Mouse (Mus musculus) kidney, postnatal 25 days (tissue): ENCODE data around the gene Zfp169.
A peak's percentile ranks its signal among the peaks of the same experiment; 100 is the strongest.

Source experiments
- DNase-seq, 2 experiments: peaks; one replicate each; pipeline ENCODE4 v3.0.0; 2021; ENCODE audit warnings: mixed read lengths in 2 of 2

Gene Zfp169

GRCm38 (mm10) chr13:48515861-48516260 lies 2.6 kb upstream of the Zfp169 start:
- DNase-seq = no peak

GRCm38 (mm10) chr13:48508661-48509060 lies 4.6 kb downstream of the Zfp169 start:
- DNase-seq = peak in 1 of 2 experiments; percentile 46

- DNase-seq = no peak
Observed at GRCm38 (mm10) chr13:48502422-48502821, 10.8 kb downstream of the Zfp169 start.

GRCm38 (mm10) chr13:48498676-48499075 lies 14.6 kb downstream of the Zfp169 start:
- DNase-seq = peak; percentile 80 to 87

GRCm38 (mm10) chr13:48497693-48498221 lies 15.5 kb downstream of the Zfp169 start:
- DNase-seq = peak; percentile 66 to 69

- DNase-seq = no peak
Observed at GRCm38 (mm10) chr13:48493183-48493582, 20.1 kb downstream of the Zfp169 start.

- DNase-seq = no peak
Observed at GRCm38 (mm10) chr13:48490396-48491182, 22.7 kb downstream of the Zfp169 start.

GRCm38 (mm10) chr13:48483606-48484005 lies 29.6 kb downstream of the Zfp169 start:
- no peak for DNase-seq

- DNase-seq = no peak
Observed at GRCm38 (mm10) chr13:48468656-48469180, 44.5 kb downstream of the Zfp169 start.

GRCm38 (mm10) chr13:48466186-48466585 lies 47.1 kb downstream of the Zfp169 start:
- no peak for DNase-seq

GRCm38 (mm10) chr13:48464170-48464569 lies 49.1 kb downstream of the Zfp169 start:
- DNase-seq = peak; percentile 42 to 71

GRCm38 (mm10) chr13:48459280-48459679 lies 54.0 kb downstream of the Zfp169 start:
- no peak for DNase-seq

GRCm38 (mm10) chr13:48448119-48448518 lies 65.1 kb downstream of the Zfp169 start:
- no peak for DNase-seq

- DNase-seq = no peak
Observed at GRCm38 (mm10) chr13:48443996-48444395, 69.3 kb downstream of the Zfp169 start.

- DNase-seq = no peak
Observed at GRCm38 (mm10) chr13:48438321-48438720, 74.9 kb downstream of the Zfp169 start.
